Mouse (Mus musculus) erythroblast, embryonic 14.5 days (primary cell): Measurements from ENCODE around the gene Lrpap1.

Experiments
- GATA1 ChIP-seq: IDR thresholded peaks from 2 replicates; pipeline ENCODE4 v1.6.1; 2012; ENCODE audit warnings: low read length, inconsistent platforms, mixed read lengths
- TAL1 ChIP-seq: IDR thresholded peaks from 3 replicates; pipeline ENCODE4 v1.6.1; 2012; ENCODE audit warnings: low read length, inconsistent platforms, mixed read lengths

- TF ChIP-seq TAL1 (no peak), GATA1 (no peak)
Measured at GRCm38 (mm10) chr5:35070953-35071352, 34.6 kb downstream of the Lrpap1 start.
